Mouse (Mus musculus): ENCODE measurements around the gene Gm867.

Gene Gm867

GRCm38 (mm10) chr10:75897373-75897772 is 43.1 kb downstream of the Gm867 start:
- peak; percentile 48 for DNase-seq (ENCODE audit: low read depth, low spot score)

- DNase-seq (ENCODE audit: low read depth, low spot score), result no peak
These were observed 44.3 kb downstream of the Gm867 start for GRCm38 (mm10) chr10:75896208-75896607.

GRCm38 (mm10) chr10:75895730-75896129 is 44.7 kb downstream of the Gm867 start:
- no peak for DNase-seq (ENCODE audit: low read depth, low spot score)

GRCm38 (mm10) chr10:75894601-75895000 is 45.9 kb downstream of the Gm867 start:
- no peak for DNase-seq (ENCODE audit: low read depth, low spot score)

GRCm38 (mm10) chr10:75893089-75893750 is 47.3 kb downstream of the Gm867 start, which contains the start of gene Derl3:
TSS of gene Derl3 (plus strand) at chr10:75893413.
- DNase-seq (ENCODE audit: low read depth, low spot score), result peak; percentile 79

- DNase-seq (ENCODE audit: low read depth, low spot score), result no peak
These were observed 50.9 kb downstream of the Gm867 start for GRCm38 (mm10) chr10:75889406-75890153.
